ENCODE assay signal across 18 mouse cellular contexts in genomic region chr8:119939336-119939735, GRCm38 (mm10). TPM values are rescaled to one million over a fixed set of nuclear protein-coding genes. Genes with fewer than 3 reads are reported as not detected.
"Had no signal": no experiment of that assay in that cellular context is flagged by ENCODE, and none has a peak within 500 bp of the region (broad histone marks: within the 10 kb centered on the region; RNA-seq: fewer than 3 reads in every experiment).

No protein-coding gene starts in this region.

- ATAC-seq: liver, postnatal 0 days; midbrain, embryonic 16.5 days had no signal

- H3K4me1 ChIP-seq: limb, embryonic 15.5 days had no signal

- H3K27ac ChIP-seq: limb, embryonic 15.5 days; liver, embryonic 13.5 days; lung, embryonic 15.5 days; macrophage had no signal

- H3K9ac ChIP-seq: limb, embryonic 15.5 days; liver, embryonic 13.5 days; liver, postnatal 0 days; lung, embryonic 15.5 days had no signal

- DNase-seq: kidney, adult 8-10 months; kidney, postnatal 36 days; layer of hippocampus, adult 9-11 months; layer of hippocampus, postnatal 36 days; liver, embryonic 13.5 days; liver, postnatal 0 days; lung, postnatal 14 days; right cerebral cortex, postnatal 14 days; thymus, postnatal 4 days had no signal

- H3K4me3 ChIP-seq: limb, embryonic 15.5 days; liver, embryonic 13.5 days; lung, embryonic 15.5 days; megakaryocyte, embryonic 14.5 days had no signal

- H3K9me3 ChIP-seq: limb, embryonic 15.5 days; liver, embryonic 13.5 days; lung, embryonic 15.5 days; megakaryocyte, embryonic 14.5 days had no signal

- H3K27me3 ChIP-seq: limb, embryonic 15.5 days; liver, embryonic 13.5 days; lung, embryonic 15.5 days; megakaryocyte, embryonic 14.5 days had no signal

- H3K4me2 ChIP-seq: limb, embryonic 15.5 days; liver, embryonic 13.5 days; lung, embryonic 15.5 days; midbrain, embryonic 11.5 days had no signal

RNA-seq across cellular contexts. Expression of gene Gm20388, which starts 28.7 kb away (rescaled TPM):
- polyA plus RNA-seq: limb, embryonic 11.5 days; liver, embryonic 13.5 days; liver, postnatal 0 days; midbrain, embryonic 11.5 days; neural tube, embryonic 11.5 days; thymus, postnatal 0 days had no signal
